Mouse (Mus musculus) midbrain, postnatal 0 days (tissue): ENCODE results near the gene Fam222b. TPM values are rescaled to one million over a fixed set of nuclear protein-coding genes. Genes with fewer than 3 reads are reported as not detected.

Source experiments
- ATAC-seq: fragments of 200-750 bp; cut with Nextera tagmentation; 2 replicates; pipeline ENCODE4 v1.8.0; 2017; ENCODE audit warnings: moderate number of reproducible peaks, mild to moderate bottlenecking, moderate TSS enrichment, moderate library complexity; ENCODE audit not compliant: low FRiP score
- DNase-seq: peaks from one replicate; pipeline ENCODE4 v3.0.0-alpha.2; 2015; ENCODE audit warnings: low spot score
- H3K27ac ChIP-seq: fragments of 300-500 bp; sonication (generic); 2 replicates; pipeline ENCODE4 v1.5.1; 2014; ENCODE audit warnings: low read depth, mild to moderate bottlenecking, low read length, mixed read lengths
- H3K27me3 ChIP-seq: fragments of 300-500 bp; sonication (generic); 2 replicates; pipeline ENCODE4 v1.6.1; 2014; ENCODE audit warnings: low read length, control low read depth, mixed read lengths; ENCODE audit not compliant: insufficient read depth
- H3K36me3 ChIP-seq: fragments of 300-500 bp; sonication (generic); 2 replicates; pipeline ENCODE4 v1.6.1; 2014; ENCODE audit warnings: low read length, control low read depth, mixed read lengths; ENCODE audit not compliant: insufficient read depth
- H3K4me1 ChIP-seq: fragments of 300-500 bp; sonication (generic); 2 replicates; pipeline ENCODE4 v1.6.1; 2014; ENCODE audit warnings: mild to moderate bottlenecking, control low read depth, antibody characterized with exemption, low read length, mixed read lengths; ENCODE audit not compliant: insufficient read depth
- H3K4me2 ChIP-seq: fragments of 300-500 bp; sonication (generic); 2 replicates; pipeline ENCODE4 v1.6.1; 2014; ENCODE audit warnings: low read depth, mild to moderate bottlenecking, low read length, mixed read lengths; ENCODE audit not compliant: poor library complexity, severe bottlenecking
- H3K4me3 ChIP-seq: fragments of 300-500 bp; sonication (generic); 2 replicates; pipeline ENCODE4 v1.5.1; 2014; ENCODE audit warnings: low read depth, mild to moderate bottlenecking, low read length, moderate library complexity
- H3K9ac ChIP-seq: fragments of 300-500 bp; sonication (generic); replicated peaks from 2 replicates; pipeline ENCODE4 v1.6.1; 2014; ENCODE audit warnings: mild to moderate bottlenecking, low read length, moderate library complexity, mixed read lengths; ENCODE audit not compliant: poor library complexity, severe bottlenecking
- H3K9me3 ChIP-seq: fragments of 300-500 bp; sonication (generic); 2 replicates; pipeline ENCODE4 v1.6.1; 2016; ENCODE audit warnings: low read length, control low read depth
- CTCF ChIP-seq: IDR thresholded peaks from 2 replicates; pipeline ENCODE4 v1.5.1; 2016; ENCODE audit warnings: antibody characterized with exemption, mild to moderate bottlenecking
- WGBS: fragments of 180-500 bp; shearing (Covaris S2); extraction: QIAGEN DNeasy Blood & Tissue Kit; methylation state at CpG from one replicate; pipeline ENCODE4 v1.1.7; 2014; 5-methylcytosine and 5-hydroxymethylcytosine counted together
- polyA plus RNA-seq: library from polyadenylated mRNA; unstranded; fragments of >200 nt; fragmentation: Nextera tagmentation; extraction: Ambion mirVana; gene quantifications from 2 replicates; pipeline ENCODE4 v1.2.1, GENCODE M21; 2015
- total RNA-seq: library from RNA; depleted of rRNA; stranded (reverse); fragments of >200 nt; gene quantifications from 2 replicates; pipeline ENCODE4 v1.2.3, GENCODE M21; 2014

The Fam222b gene
- total and polyA plus RNA-seq, 2 experiments from 2014 or later: 29.1 to 34.5 TPM

DNA sequence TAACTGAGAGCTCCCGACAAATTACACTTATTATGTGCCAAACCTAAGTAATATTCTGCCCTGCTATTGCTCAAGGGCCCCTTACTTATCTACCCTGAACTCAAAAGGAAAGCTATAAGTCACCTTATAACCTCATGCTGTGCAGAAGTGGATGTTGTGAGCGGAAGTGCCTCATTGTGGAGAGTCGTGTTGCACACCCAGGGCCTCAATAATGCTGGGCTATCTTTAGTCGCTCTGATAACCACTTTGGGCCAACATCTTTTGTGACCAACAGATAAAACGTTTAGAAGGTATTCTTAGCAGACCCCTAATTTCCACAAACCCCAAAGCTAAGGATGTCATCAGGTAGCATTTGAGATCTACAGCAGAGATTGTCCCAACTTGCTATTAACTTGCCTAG is 46.2 kb downstream of the Fam222b start:
- Histone ChIP-seq H3K4me3 (no peak overlapping the region), H3K9me3 (no peaks in the 10 kb centered on the region), H3K4me1 (no peaks in the 10 kb centered on the region), H3K36me3 (peaks cover 8% of the 10 kb centered on the region; the same call in 1 of the 2 replicates), H3K4me2 (no peak overlapping the region), H3K27me3 (no peaks in the 10 kb centered on the region), H3K9ac (no peak overlapping the region), H3K27ac (no peak overlapping the region)
- no peak for ATAC-seq
- TF ChIP-seq CTCF: no peak
- no peak for DNase-seq
- WGBS: 85% methylated on average over 5 of the region's 5 CpGs

DNA sequence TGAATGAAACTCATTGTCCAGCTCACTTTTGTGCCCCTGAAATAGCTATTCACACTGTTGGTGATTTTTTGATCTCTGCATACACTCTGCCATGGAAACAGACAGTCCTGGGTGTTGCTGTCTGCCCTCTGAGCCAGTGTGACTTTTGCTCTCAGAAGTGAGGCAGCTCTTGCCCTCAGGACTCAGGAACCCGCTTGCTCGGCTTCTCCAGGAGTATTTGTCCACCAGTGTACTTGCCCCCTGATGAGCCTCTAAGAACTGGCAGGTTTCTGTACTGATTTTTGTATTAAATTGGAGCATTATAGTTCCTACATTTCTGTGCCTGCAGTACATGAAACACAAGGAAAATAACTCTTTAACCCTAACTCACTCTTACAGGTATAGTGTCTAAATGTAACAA is 49.1 kb downstream of the Fam222b start:
- TF ChIP-seq CTCF: no peak
- H3K9ac ChIP-seq: no peak overlapping the region
- no peak overlapping the region for H3K27ac ChIP-seq
- 76% methylated on average over 2 of the region's 2 CpGs for WGBS
- H3K36me3 ChIP-seq: peaks cover 15% of the 10 kb centered on the region
- no peaks in the 10 kb centered on the region for H3K27me3 ChIP-seq
- DNase-seq (no peak), ATAC-seq (no peak)
- H3K4me2 ChIP-seq: no peak overlapping the region
- H3K4me3 ChIP-seq: no peak overlapping the region
- no peaks in the 10 kb centered on the region for H3K4me1 ChIP-seq
- H3K9me3 ChIP-seq: no peaks in the 10 kb centered on the region

DNA sequence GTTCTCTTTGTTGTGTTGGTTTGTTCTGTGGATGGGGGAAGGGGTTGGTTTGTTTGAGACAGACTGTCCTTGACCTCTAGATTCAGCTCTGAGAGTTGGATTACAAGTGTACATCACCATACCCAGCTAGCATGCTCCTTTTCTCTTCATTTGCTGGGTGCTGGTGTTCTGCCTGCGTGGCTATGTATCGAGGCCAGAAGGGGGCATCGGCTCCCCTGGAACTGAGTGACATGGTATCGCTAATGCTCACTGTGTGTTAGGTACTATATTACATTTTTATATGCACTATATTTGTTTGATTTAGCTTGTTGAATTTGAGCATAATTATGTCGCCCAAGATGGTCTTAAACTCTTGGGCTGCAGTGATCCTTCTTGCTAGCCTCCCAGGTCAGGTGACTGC is 51.7 kb downstream of the Fam222b start:
- no peak for DNase-seq
- H3K36me3 ChIP-seq: peaks cover 25% of the 10 kb centered on the region
- no peak for ATAC-seq

DNA sequence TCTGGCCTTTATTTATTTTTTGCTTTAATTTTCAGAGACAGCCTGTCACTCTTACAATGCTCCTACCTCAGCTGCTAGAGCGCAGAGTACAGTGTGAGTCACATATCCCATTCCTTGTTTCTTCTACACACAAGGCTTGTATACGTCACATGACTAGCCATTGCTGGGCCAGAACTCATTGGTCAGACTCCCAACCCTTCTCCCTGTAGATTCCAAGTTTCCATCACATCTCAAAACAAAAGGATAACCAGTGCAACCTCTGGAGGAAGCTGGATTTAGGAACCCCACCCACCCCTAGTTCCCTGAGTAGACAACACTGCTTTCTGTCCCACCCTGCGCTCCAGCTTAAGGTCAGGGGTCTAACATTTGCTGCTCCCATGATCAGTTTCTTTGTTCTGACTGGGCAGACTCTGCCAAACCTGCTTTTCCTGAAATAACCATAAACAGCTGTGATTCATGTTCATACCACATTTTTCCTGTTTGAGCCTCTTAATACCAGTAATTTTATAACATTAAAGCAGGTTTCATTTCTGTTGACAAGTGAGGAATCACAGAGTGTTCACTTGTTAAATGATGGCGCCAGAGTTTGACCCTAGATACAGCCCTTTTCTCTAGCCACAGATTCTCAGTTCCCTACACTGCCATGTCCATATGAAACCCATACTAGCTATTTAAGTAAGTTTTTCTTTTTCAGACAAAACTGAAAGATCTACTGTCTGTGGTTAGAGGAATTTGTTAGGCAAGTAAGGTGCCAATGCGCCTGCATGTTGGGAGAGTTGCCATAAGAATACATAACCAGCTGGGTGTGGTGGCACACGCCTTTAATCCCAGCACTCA is 52.5 kb downstream of the Fam222b start:
- Histone ChIP-seq H3K27ac (no peak overlapping the region), H3K4me2 (no peak overlapping the region), H3K4me3 (no peak overlapping the region), H3K27me3 (no peaks in the 10 kb centered on the region), H3K36me3 (peaks cover 25% of the 10 kb centered on the region), H3K4me1 (no peaks in the 10 kb centered on the region), H3K9me3 (no peaks in the 10 kb centered on the region), H3K9ac (no peak overlapping the region)
- ATAC-seq: no peak
- 93% methylated on average over 6 of the region's 6 CpGs for WGBS
- TF ChIP-seq CTCF: no peak
- DNase-seq: no peak

More for the DNA sequence above, 51.7 kb downstream of the Fam222b start:
- H3K27ac ChIP-seq: no peak overlapping the region; the same call in 1 of the 2 replicates
- TF ChIP-seq CTCF: peak; percentile 28
- H3K9ac ChIP-seq: no peak overlapping the region
- no peak overlapping the region for H3K4me2 ChIP-seq
- no peaks in the 10 kb centered on the region for H3K27me3 ChIP-seq
- H3K4me1 ChIP-seq: no peaks in the 10 kb centered on the region
- H3K4me3 ChIP-seq: no peak overlapping the region
- H3K9me3 ChIP-seq: no peaks in the 10 kb centered on the region
- WGBS: 86% methylated on average over 5 of the region's 5 CpGs

DNA sequence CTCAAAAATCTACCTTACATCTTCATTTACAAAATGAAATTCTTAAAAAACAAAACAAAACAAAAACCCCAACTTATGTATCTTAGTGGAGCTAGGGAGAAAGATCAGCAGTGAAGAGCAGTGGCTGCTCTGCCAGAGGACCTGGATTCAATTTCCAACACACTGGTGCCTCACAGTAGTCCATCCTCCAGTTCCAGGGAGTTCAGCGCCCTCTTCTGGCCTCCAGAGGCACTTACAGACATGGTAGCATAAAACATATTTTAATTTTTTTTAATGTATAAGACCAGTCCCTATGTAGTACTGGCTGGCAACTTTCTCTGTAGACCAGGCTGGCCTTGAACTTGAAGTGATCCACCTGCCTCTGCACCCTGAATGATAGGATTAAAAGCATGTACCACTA is 56.7 kb downstream of the Fam222b start:
- H3K27ac ChIP-seq: no peak overlapping the region
- TF ChIP-seq CTCF: peak; percentile 70
- H3K4me2 ChIP-seq: no peak overlapping the region
- no peak overlapping the region for H3K9ac ChIP-seq
- WGBS: 23% methylated on average over 1 of the region's 1 CpGs
- no peak overlapping the region for H3K4me3 ChIP-seq
- H3K36me3 ChIP-seq: peaks cover 44% of the 10 kb centered on the region
- no peaks in the 10 kb centered on the region for H3K9me3 ChIP-seq
- ATAC-seq (no peak), DNase-seq (peak; percentile 42)
- H3K4me1 ChIP-seq: 0 out of 2 replicates have a peak, but pooled peaks cover 5% of the 10 kb centered on the region
- no peaks in the 10 kb centered on the region for H3K27me3 ChIP-seq
